9 mouse cellular contexts compared by ENCODE assay signal in the genomic region with DNA sequence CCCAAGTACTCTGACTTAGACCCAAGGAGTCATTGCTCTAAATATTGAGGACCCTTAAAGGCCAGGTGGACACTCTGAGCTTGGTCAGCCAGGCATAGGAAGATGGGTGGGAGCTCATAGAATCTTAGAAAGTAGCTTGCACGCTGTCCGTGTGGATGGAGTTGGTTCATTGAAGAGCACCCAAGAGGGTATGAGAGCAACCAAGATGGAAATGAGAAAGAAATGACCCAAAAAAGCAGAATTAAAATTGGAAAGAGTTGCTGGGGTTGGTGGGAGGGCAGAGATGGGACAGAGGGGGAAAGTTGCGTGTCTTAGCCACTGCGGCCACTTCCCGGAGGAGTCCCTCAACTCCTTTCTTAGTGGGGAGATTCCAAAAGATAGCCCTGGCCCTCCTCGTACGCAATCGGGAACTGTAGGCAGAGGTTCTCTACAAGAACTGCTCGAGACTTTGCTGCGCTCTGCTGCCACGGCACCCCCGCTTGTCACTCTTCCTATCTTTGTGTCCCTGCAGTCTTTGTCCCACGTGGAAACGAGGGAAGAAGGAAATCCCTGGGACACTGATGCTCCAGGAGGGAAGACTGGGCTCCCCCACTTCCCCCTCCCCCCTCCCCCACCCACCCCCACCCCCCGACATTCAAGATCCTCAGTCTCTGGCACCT. TPM values are rescaled to one million over a fixed set of nuclear protein-coding genes. Genes with fewer than 3 reads are reported as not detected.
DNase-seq lines count a peak whose midpoint lies in the region; ATAC-seq and TF ChIP-seq lines count a peak whose summit lies in the region.
"Had no signal": no experiment of that assay in that cellular context is flagged by ENCODE, and none has a peak within 500 bp of the region (broad histone marks: within the 10 kb centered on the region; RNA-seq: fewer than 3 reads in every experiment).

No protein-coding gene starts in this region.

- H3K27me3 ChIP-seq in kidney, embryonic 14.5 days (ENCODE audit: control insufficient read depth, insufficient read depth, low read length): peaks cover 71% of the 10 kb centered on the region
- peaks cover 86% of the 10 kb centered on the region for H3K27me3 ChIP-seq in embryonic facial prominence, embryonic 13.5 days
- peaks cover 72% of the 10 kb centered on the region for H3K27me3 ChIP-seq in intestine, postnatal 0 days (replicated peaks; ENCODE audit: control insufficient read depth, insufficient read depth, low read length)
- H3K27me3 ChIP-seq in neural tube, embryonic 12.5 days (replicated peaks): peaks cover 72% of the 10 kb centered on the region

- H3K4me3 ChIP-seq in kidney, embryonic 14.5 days (ENCODE audit: low read length): peak overlapping the region; percentile 41
- H3K4me3 ChIP-seq in embryonic facial prominence, embryonic 13.5 days: peak overlapping the region; percentile 53
- H3K4me3 ChIP-seq in intestine, postnatal 0 days (ENCODE audit: low read depth, low read length): peak overlapping the region; percentile 45
- H3K4me3 ChIP-seq in neural tube, embryonic 12.5 days: peak overlapping the region; percentile 47

- H3K27ac ChIP-seq in kidney, embryonic 14.5 days (ENCODE audit: low read depth, low read length): no peak overlapping the region
- H3K27ac ChIP-seq in embryonic facial prominence, embryonic 13.5 days: no peak overlapping the region
- no peak overlapping the region for H3K27ac ChIP-seq in intestine, postnatal 0 days (ENCODE audit: low read depth, low read length)
- no peak overlapping the region for H3K27ac ChIP-seq in neural tube, embryonic 12.5 days

- WGBS in kidney, embryonic 14.5 days: under 1% methylated on average over 14 of the region's 15 CpGs
- WGBS in embryonic facial prominence, embryonic 13.5 days: under 1% methylated on average over 14 of the region's 15 CpGs
- 2% methylated on average over 14 of the region's 15 CpGs for WGBS in intestine, postnatal 0 days
- 1% methylated on average over 15 of the region's 15 CpGs for WGBS in neural tube, embryonic 12.5 days

- peak overlapping the region; percentile 40 for H3K9ac ChIP-seq in kidney, embryonic 14.5 days (ENCODE audit: low read depth, low read length)
- no peak overlapping the region for H3K9ac ChIP-seq in embryonic facial prominence, embryonic 13.5 days
- H3K9ac ChIP-seq in intestine, postnatal 0 days (ENCODE audit: low read depth, low read length): no peak overlapping the region
- peak overlapping the region; percentile 38; the same call in 1 of the 2 replicates for H3K9ac ChIP-seq in neural tube, embryonic 12.5 days

- no peaks in the 10 kb centered on the region for H3K36me3 ChIP-seq in kidney, embryonic 14.5 days (ENCODE audit: control insufficient read depth, insufficient read depth, low read length)
- no peaks in the 10 kb centered on the region for H3K36me3 ChIP-seq in embryonic facial prominence, embryonic 13.5 days
- no peaks in the 10 kb centered on the region for H3K36me3 ChIP-seq in intestine, postnatal 0 days (ENCODE audit: control insufficient read depth, insufficient read depth)
- no peaks in the 10 kb centered on the region for H3K36me3 ChIP-seq in neural tube, embryonic 12.5 days

- H3K4me1 ChIP-seq in kidney, embryonic 14.5 days (ENCODE audit: control insufficient read depth, insufficient read depth, low read length): no peaks in the 10 kb centered on the region
- peaks cover 14% of the 10 kb centered on the region for H3K4me1 ChIP-seq in embryonic facial prominence, embryonic 13.5 days
- no peaks in the 10 kb centered on the region for H3K4me1 ChIP-seq in intestine, postnatal 0 days (replicated peaks; ENCODE audit: control insufficient read depth, insufficient read depth, low read length)
- H3K4me1 ChIP-seq in neural tube, embryonic 12.5 days: peaks cover 17% of the 10 kb centered on the region

- TF ChIP-seq CTCF in intestine, postnatal 0 days (IDR thresholded peaks at IDR 0.05; ENCODE audit: low read depth): no peak

- no peaks in the 10 kb centered on the region for H3K9me3 ChIP-seq in kidney, embryonic 14.5 days (ENCODE audit: control insufficient read depth, low read length)
- H3K9me3 ChIP-seq in embryonic facial prominence, embryonic 13.5 days: no peaks in the 10 kb centered on the region
- no peaks in the 10 kb centered on the region for H3K9me3 ChIP-seq in intestine, postnatal 0 days (ENCODE audit: control insufficient read depth)
- no peaks in the 10 kb centered on the region for H3K9me3 ChIP-seq in neural tube, embryonic 12.5 days

- H3K4me2 ChIP-seq in kidney, embryonic 14.5 days (replicated peaks; ENCODE audit: low read depth, low read length): peak overlapping the region; percentile 77
- peak overlapping the region; percentile 93 for H3K4me2 ChIP-seq in embryonic facial prominence, embryonic 13.5 days
- H3K4me2 ChIP-seq in intestine, postnatal 0 days (replicated peaks; ENCODE audit: low read depth): peak overlapping the region; percentile 79
- peak overlapping the region; percentile 92 for H3K4me2 ChIP-seq in neural tube, embryonic 12.5 days (replicated peaks)

- DNase-seq in kidney, postnatal 25 days: no peak
- DNase-seq in B cell, adult 2 months: no peak
- no peak for DNase-seq in cerebellum, postnatal 4 days (ENCODE audit: low spot score in 2 of 2)
- DNase-seq in right cerebral cortex, adult 2 months (ENCODE audit: low spot score in 2 of 2): no peak
- DNase-seq: thymus, adult 18-20 months had no signal

- ATAC-seq in kidney, embryonic 14.5 days (ENCODE audit: low FRiP score, low TSS enrichment): peak; percentile 11; the same call in 1 of the 2 replicates
- no peak for ATAC-seq in embryonic facial prominence, embryonic 13.5 days (ENCODE audit: insufficient number of reproducible peaks, insufficient read depth, low FRiP score, low TSS enrichment, low read depth)
- no peak for ATAC-seq in intestine, postnatal 0 days
- peak; percentile 54 for ATAC-seq in neural tube, embryonic 12.5 days (ENCODE audit: low FRiP score, low read depth)

RNA-seq across cellular contexts. Expression of a gene that starts 0.4 kb away (rescaled TPM):
- polyA plus RNA-seq in kidney, embryonic 14.5 days (2014; fragmentation: Nextera tagmentation; extraction: Ambion mirVana): not detected in 2 replicates
- polyA plus RNA-seq in embryonic facial prominence, embryonic 13.5 days (2015; fragmentation: Nextera tagmentation; extraction: Ambion mirVana): 2.5 and 3.8 TPM in 2 replicates
- not detected in 2 replicates for polyA plus RNA-seq in intestine, postnatal 0 days (2015; fragmentation: Nextera tagmentation; extraction: Ambion mirVana)
- polyA plus RNA-seq in neural tube, embryonic 12.5 days (2016; fragmentation: Nextera tagmentation; extraction: Ambion mirVana): 8.0 and 11.3 TPM in 2 replicates

Comparison
In these comparisons a context has a peak if more than half of its experiments do, and no peak if none do; other contexts are left out.
1. ATAC-seq: peak in kidney, embryonic 14.5 days (single experiment) and neural tube, embryonic 12.5 days (single experiment); none in embryonic facial prominence, embryonic 13.5 days (single experiment) and intestine, postnatal 0 days (single experiment).
2. H3K9ac ChIP-seq: peak in kidney, embryonic 14.5 days (single experiment) and neural tube, embryonic 12.5 days (single experiment); none in embryonic facial prominence, embryonic 13.5 days (single experiment) and intestine, postnatal 0 days (single experiment).
3. Peak in every context shown above with its lines, with median percentiles within 50 percentile points of each other: H3K4me2 ChIP-seq and H3K4me3 ChIP-seq.